Comparison of ENCODE assay signal across 19 mouse cellular contexts in genomic region chr13:94100361-94100760, GRCm38 (mm10). TPM values are rescaled to one million over a fixed set of nuclear protein-coding genes. Genes with fewer than 3 reads are reported as not detected.
"Had no signal": no experiment of that assay in that cellular context is flagged by ENCODE, and none has a peak within 500 bp of the region (broad histone marks: within the 10 kb centered on the region; RNA-seq: fewer than 3 reads in every experiment).

No protein-coding gene starts in this region.

- H3K27ac ChIP-seq: liver, embryonic 15.5 days; lung, embryonic 15.5 days; macrophage; midbrain, embryonic 13.5 days; neural tube, embryonic 12.5 days; stomach, embryonic 15.5 days; stomach, postnatal 0 days had no signal

- H3K27me3 ChIP-seq: liver, embryonic 15.5 days; lung, embryonic 15.5 days; midbrain, embryonic 13.5 days; stomach, embryonic 15.5 days had no signal

- H3K4me1 ChIP-seq: midbrain, embryonic 13.5 days had no signal

- ATAC-seq: liver, postnatal 0 days; midbrain, embryonic 13.5 days; midbrain, embryonic 16.5 days had no signal

- H3K4me3 ChIP-seq: liver, embryonic 15.5 days; lung, embryonic 15.5 days; megakaryocyte, embryonic 14.5 days; midbrain, embryonic 13.5 days; neural tube, embryonic 12.5 days; stomach, embryonic 15.5 days had no signal

- DNase-seq: liver, postnatal 0 days; lung, adult 2 months; lung, postnatal 14 days; lung, postnatal 36 days; right cerebral cortex, postnatal 14 days; thymus, adult 2 months; thymus, postnatal 25 days; thymus, postnatal 4 days had no signal

- H3K9ac ChIP-seq: liver, embryonic 15.5 days; liver, postnatal 0 days; lung, embryonic 15.5 days; midbrain, embryonic 13.5 days; neural tube, embryonic 12.5 days; stomach, embryonic 15.5 days had no signal

- H3K36me3 ChIP-seq: liver, embryonic 15.5 days; lung, embryonic 15.5 days; midbrain, embryonic 13.5 days; neural tube, embryonic 12.5 days; stomach, embryonic 15.5 days had no signal

- H3K9me3 ChIP-seq: liver, embryonic 15.5 days; lung, embryonic 15.5 days; megakaryocyte, embryonic 14.5 days; midbrain, embryonic 13.5 days; neural tube, embryonic 12.5 days; stomach, embryonic 15.5 days had no signal

- H3K4me2 ChIP-seq: liver, embryonic 15.5 days; lung, embryonic 15.5 days; midbrain, embryonic 11.5 days; midbrain, embryonic 13.5 days; neural tube, embryonic 12.5 days; stomach, embryonic 15.5 days had no signal

RNA-seq across cellular contexts. Expression of gene Lhfpl2, which starts 42.8 kb away (rescaled TPM):
- total RNA-seq: monocyte, adult 5-6 weeks had no signal
